Mouse (Mus musculus): ENCODE results near the gene Tars. TPM values are rescaled to one million over a fixed set of nuclear protein-coding genes. Genes with fewer than 3 reads are reported as not detected.

The Tars gene
- total and polyA plus RNA-seq, 2 experiments from 2014 or later, result 11.2 to 22.3 TPM

- H3K36me3 ChIP-seq (replicated peaks; ENCODE audit: control insufficient read depth, insufficient read depth, low read length), result peaks cover 25% of the 10 kb centered on the region
- H3K27me3 ChIP-seq (ENCODE audit: control insufficient read depth, insufficient read depth, low read length), result no peaks in the 10 kb centered on the region
- peak overlapping the region; percentile 63 for H3K27ac ChIP-seq (ENCODE audit: low read depth)
- WGBS, result 4% methylated on average over 10 of the region's 10 CpGs
- no peak for ATAC-seq (ENCODE audit: insufficient read depth, low read depth)
- DNase-seq (ENCODE audit: low spot score), result no peak
- peaks cover 7% of the 10 kb centered on the region; the same call in 1 of the 2 replicates for H3K4me1 ChIP-seq (ENCODE audit: control insufficient read depth, insufficient read depth)
- TF ChIP-seq CTCF (IDR thresholded peaks at IDR 0.05; ENCODE audit: low read depth) (no peak), EP300 (IDR thresholded peaks at IDR 0.05; ENCODE audit: low read depth) (no peak)
- peak overlapping the region; percentile 80 for H3K9ac ChIP-seq (replicated peaks; ENCODE audit: low read depth, low read length)
- no peaks in the 10 kb centered on the region for H3K9me3 ChIP-seq (replicated peaks; ENCODE audit: control insufficient read depth, low read length)
- peak overlapping the region; percentile 91 for H3K4me2 ChIP-seq (ENCODE audit: low read depth, low read length)
- H3K4me3 ChIP-seq (ENCODE audit: low read depth, low read length), result peak overlapping the region; percentile 96
These were observed 652 bp downstream of the Tars start for GRCm38 (mm10) chr15:11398676-11399350.

- Histone ChIP-seq H3K9me3 (replicated peaks; ENCODE audit: control insufficient read depth, low read length) (no peaks in the 10 kb centered on the region), H3K4me1 (ENCODE audit: control insufficient read depth, insufficient read depth) (peaks cover 7% of the 10 kb centered on the region; the same call in 1 of the 2 replicates), H3K27ac (ENCODE audit: low read depth) (no peak overlapping the region), H3K36me3 (replicated peaks; ENCODE audit: control insufficient read depth, insufficient read depth, low read length) (peaks cover 49% of the 10 kb centered on the region), H3K9ac (replicated peaks; ENCODE audit: low read depth, low read length) (no peak overlapping the region), H3K4me3 (ENCODE audit: low read depth, low read length) (no peak overlapping the region), H3K4me2 (ENCODE audit: low read depth, low read length) (no peak overlapping the region), H3K27me3 (ENCODE audit: control insufficient read depth, insufficient read depth, low read length) (no peaks in the 10 kb centered on the region)
- no peak for DNase-seq (ENCODE audit: low spot score)
- no peak for TF ChIP-seq CTCF (IDR thresholded peaks at IDR 0.05; ENCODE audit: low read depth)
- TF ChIP-seq EP300 (IDR thresholded peaks at IDR 0.05; ENCODE audit: low read depth), result no peak
- 88% methylated on average over 6 of the region's 6 CpGs for WGBS
- no peak for ATAC-seq (ENCODE audit: insufficient read depth, low read depth)
These were observed 3.0 kb downstream of the Tars start for GRCm38 (mm10) chr15:11396421-11396820.

- Histone ChIP-seq H3K27me3 (ENCODE audit: control insufficient read depth, insufficient read depth, low read length) (no peaks in the 10 kb centered on the region), H3K4me3 (ENCODE audit: low read depth, low read length) (no peak overlapping the region), H3K27ac (ENCODE audit: low read depth) (no peak overlapping the region), H3K9ac (replicated peaks; ENCODE audit: low read depth, low read length) (no peak overlapping the region), H3K4me1 (ENCODE audit: control insufficient read depth, insufficient read depth) (no peaks in the 10 kb centered on the region), H3K36me3 (replicated peaks; ENCODE audit: control insufficient read depth, insufficient read depth, low read length) (peaks cover 84% of the 10 kb centered on the region), H3K9me3 (replicated peaks; ENCODE audit: control insufficient read depth, low read length) (no peaks in the 10 kb centered on the region), H3K4me2 (ENCODE audit: low read depth, low read length) (no peak overlapping the region)
- no peak for DNase-seq (ENCODE audit: low spot score)
- TF ChIP-seq EP300 (IDR thresholded peaks at IDR 0.05; ENCODE audit: low read depth) (no peak), CTCF (IDR thresholded peaks at IDR 0.05; ENCODE audit: low read depth) (no peak)
- 92% methylated on average over 16 of the region's 16 CpGs for WGBS
- no peak for ATAC-seq (ENCODE audit: insufficient read depth, low read depth)
These were observed 6.6 kb downstream of the Tars start for GRCm38 (mm10) chr15:11392903-11393302.

- no peak for ATAC-seq (ENCODE audit: insufficient read depth, low read depth)
- no peak overlapping the region for H3K9ac ChIP-seq (replicated peaks; ENCODE audit: low read depth, low read length)
- TF ChIP-seq CTCF (IDR thresholded peaks at IDR 0.05; ENCODE audit: low read depth), result no peak
- DNase-seq (ENCODE audit: low spot score), result no peak
- H3K27me3 ChIP-seq (ENCODE audit: control insufficient read depth, insufficient read depth, low read length), result no peaks in the 10 kb centered on the region
- H3K36me3 ChIP-seq (replicated peaks; ENCODE audit: control insufficient read depth, insufficient read depth, low read length), result peaks cover 52% of the 10 kb centered on the region
- no peak overlapping the region for H3K4me2 ChIP-seq (ENCODE audit: low read depth, low read length)
- no peaks in the 10 kb centered on the region for H3K4me1 ChIP-seq (ENCODE audit: control insufficient read depth, insufficient read depth)
- WGBS, result 96% methylated on average over 21 of the region's 21 CpGs
- H3K27ac ChIP-seq (ENCODE audit: low read depth), result no peak overlapping the region
- H3K9me3 ChIP-seq (replicated peaks; ENCODE audit: control insufficient read depth, low read length), result no peaks in the 10 kb centered on the region
- no peak overlapping the region for H3K4me3 ChIP-seq (ENCODE audit: low read depth, low read length)
These were observed 15.7 kb downstream of the Tars start for GRCm38 (mm10) chr15:11383796-11384195.

- no peak overlapping the region for H3K4me3 ChIP-seq (ENCODE audit: low read depth, low read length)
- H3K4me1 ChIP-seq (ENCODE audit: control insufficient read depth, insufficient read depth), result no peaks in the 10 kb centered on the region
- no peak overlapping the region for H3K4me2 ChIP-seq (ENCODE audit: low read depth, low read length)
- no peaks in the 10 kb centered on the region for H3K27me3 ChIP-seq (ENCODE audit: control insufficient read depth, insufficient read depth, low read length)
- 87% methylated on average over 12 of the region's 12 CpGs for WGBS
- ATAC-seq (ENCODE audit: insufficient read depth, low read depth) (no peak), DNase-seq (ENCODE audit: low spot score) (no peak)
- no peak overlapping the region for H3K27ac ChIP-seq (ENCODE audit: low read depth)
- no peaks in the 10 kb centered on the region for H3K9me3 ChIP-seq (replicated peaks; ENCODE audit: control insufficient read depth, low read length)
- H3K9ac ChIP-seq (replicated peaks; ENCODE audit: low read depth, low read length), result no peak overlapping the region
- peaks cover 39% of the 10 kb centered on the region for H3K36me3 ChIP-seq (replicated peaks; ENCODE audit: control insufficient read depth, insufficient read depth, low read length)
- TF ChIP-seq EP300 (IDR thresholded peaks at IDR 0.05; ENCODE audit: low read depth) (no peak), CTCF (IDR thresholded peaks at IDR 0.05; ENCODE audit: low read depth) (no peak)
These were observed 16.9 kb downstream of the Tars start for GRCm38 (mm10) chr15:11382585-11382984.

- WGBS, result 70% methylated on average over 8 of the region's 8 CpGs
- Histone ChIP-seq H3K4me2 (ENCODE audit: low read depth, low read length) (no peak overlapping the region), H3K4me1 (ENCODE audit: control insufficient read depth, insufficient read depth) (no peaks in the 10 kb centered on the region), H3K27ac (ENCODE audit: low read depth) (no peak overlapping the region), H3K36me3 (replicated peaks; ENCODE audit: control insufficient read depth, insufficient read depth, low read length) (peaks cover 20% of the 10 kb centered on the region), H3K27me3 (ENCODE audit: control insufficient read depth, insufficient read depth, low read length) (no peaks in the 10 kb centered on the region), H3K9ac (replicated peaks; ENCODE audit: low read depth, low read length) (no peak overlapping the region), H3K4me3 (ENCODE audit: low read depth, low read length) (no peak overlapping the region), H3K9me3 (replicated peaks; ENCODE audit: control insufficient read depth, low read length) (no peaks in the 10 kb centered on the region)
- no peak for DNase-seq (ENCODE audit: low spot score)
- TF ChIP-seq EP300 (IDR thresholded peaks at IDR 0.05; ENCODE audit: low read depth) (no peak), CTCF (IDR thresholded peaks at IDR 0.05; ENCODE audit: low read depth) (no peak)
- ATAC-seq (ENCODE audit: insufficient read depth, low read depth), result no peak
These were observed 18.8 kb downstream of the Tars start for GRCm38 (mm10) chr15:11380616-11381015.
